ENCODE assay signal across 11 mouse cellular contexts in genomic region chr5:128597381-128597780, GRCm38 (mm10). TPM values are rescaled to one million over a fixed set of nuclear protein-coding genes. Genes with fewer than 3 reads are reported as not detected.
DNase-seq lines count a peak whose midpoint lies in the region; ATAC-seq and TF ChIP-seq lines count a peak whose summit lies in the region.
"Had no signal": no experiment of that assay in that cellular context is flagged by ENCODE, and none has a peak within 500 bp of the region (broad histone marks: within the 10 kb centered on the region; RNA-seq: fewer than 3 reads in every experiment).

No protein-coding gene starts in this region.

- TF ChIP-seq CTCF in kidney, postnatal 0 days (IDR thresholded peaks at IDR 0.05; ENCODE audit: low read depth): no peak
- TF ChIP-seq CTCF in heart, adult 2 months (IDR thresholded peaks at IDR 0.05): no peak

- no peak for TF ChIP-seq EP300 in heart, adult 2 months (IDR thresholded peaks at IDR 0.05; ENCODE audit: insufficient read depth, low read depth, low read length)

- no peak for ATAC-seq in kidney, postnatal 0 days (replicated peaks; ENCODE audit: low FRiP score, low read depth)
- ATAC-seq in hindbrain, embryonic 11.5 days (ENCODE audit: low FRiP score): no peak
- ATAC-seq in limb, embryonic 13.5 days (ENCODE audit: low FRiP score, low read depth): no peak
- ATAC-seq in stomach, embryonic 14.5 days (ENCODE audit: insufficient number of reproducible peaks, insufficient read depth, low FRiP score, low read depth): no peak
- ATAC-seq: inflammation-experienced regulatory T-cells, adult 6 months had no signal

- intact Hi-C loops in heart, adult 2 months (cut with DNase I): no loop called here

- no peaks in the 10 kb centered on the region for H3K79me2 ChIP-seq in heart, adult 2 months (replicated peaks; ENCODE audit: control insufficient read depth, insufficient read depth, low read length)

- peak overlapping the region; percentile 10; the same call in 1 of the 2 replicates for H3K4me3 ChIP-seq in kidney, postnatal 0 days (replicated peaks; ENCODE audit: low read depth, low read length)
- H3K4me3 ChIP-seq in hindbrain, embryonic 11.5 days (ENCODE audit: low read depth, low read length): peak overlapping the region; percentile 30
- H3K4me3 ChIP-seq in limb, embryonic 13.5 days: peak overlapping the region; percentile 41
- no peak overlapping the region for H3K4me3 ChIP-seq in stomach, embryonic 14.5 days (ENCODE audit: low read depth, low read length)
- H3K4me3 ChIP-seq in heart, adult 2 months: no peak overlapping the region

- no peaks in the 10 kb centered on the region for H3K9me3 ChIP-seq in kidney, postnatal 0 days (replicated peaks; ENCODE audit: low read length)
- no peaks in the 10 kb centered on the region for H3K9me3 ChIP-seq in hindbrain, embryonic 11.5 days (ENCODE audit: control insufficient read depth, low read length)
- H3K9me3 ChIP-seq in limb, embryonic 13.5 days: no peaks in the 10 kb centered on the region
- no peaks in the 10 kb centered on the region for H3K9me3 ChIP-seq in stomach, embryonic 14.5 days (ENCODE audit: control insufficient read depth, low read depth, low read length)

- 24% methylated on average over 4 of the region's 4 CpGs for WGBS in kidney, postnatal 0 days
- 7% methylated on average over 4 of the region's 4 CpGs for WGBS in hindbrain, embryonic 11.5 days
- 18% methylated on average over 4 of the region's 4 CpGs for WGBS in limb, embryonic 13.5 days
- 26% methylated on average over 4 of the region's 4 CpGs for WGBS in stomach, embryonic 14.5 days
- whole genome bisulfite sequencing in heart, adult 2 months: 36% methylated on average over 4 of the region's 4 CpGs

- peaks cover 15% of the 10 kb centered on the region; the same call in 1 of the 2 replicates for H3K4me1 ChIP-seq in kidney, postnatal 0 days (replicated peaks; ENCODE audit: insufficient read depth, low read length)
- peaks cover 5% of the 10 kb centered on the region for H3K4me1 ChIP-seq in hindbrain, embryonic 11.5 days (replicated peaks; ENCODE audit: control insufficient read depth, insufficient read depth, low read length)
- peaks cover 51% of the 10 kb centered on the region for H3K4me1 ChIP-seq in limb, embryonic 13.5 days
- peaks cover 21% of the 10 kb centered on the region for H3K4me1 ChIP-seq in stomach, embryonic 14.5 days (ENCODE audit: control insufficient read depth, insufficient read depth, low read length)
- no peaks in the 10 kb centered on the region for H3K4me1 ChIP-seq in heart, adult 2 months (ENCODE audit: control insufficient read depth, insufficient read depth, low read length)

- H3K4me2 ChIP-seq in kidney, postnatal 0 days (ENCODE audit: low read length): peak overlapping the region; percentile 44; the same call in 1 of the 2 replicates
- H3K4me2 ChIP-seq in hindbrain, embryonic 11.5 days (replicated peaks; ENCODE audit: low read depth, low read length): peak overlapping the region; percentile 37
- H3K4me2 ChIP-seq in limb, embryonic 13.5 days (replicated peaks): peak overlapping the region; percentile 91
- H3K4me2 ChIP-seq in stomach, embryonic 14.5 days (replicated peaks; ENCODE audit: low read depth, low read length): 0 out of 2 replicates have a peak overlapping the region, but pooled peaks have one; percentile 42

- H3K36me3 ChIP-seq in kidney, postnatal 0 days (ENCODE audit: insufficient read depth, low read length): no peaks in the 10 kb centered on the region
- no peaks in the 10 kb centered on the region for H3K36me3 ChIP-seq in hindbrain, embryonic 11.5 days (ENCODE audit: control insufficient read depth, insufficient read depth, low read length)
- no peaks in the 10 kb centered on the region for H3K36me3 ChIP-seq in limb, embryonic 13.5 days
- H3K36me3 ChIP-seq in stomach, embryonic 14.5 days (ENCODE audit: control insufficient read depth, insufficient read depth, low read length): no peaks in the 10 kb centered on the region
- H3K36me3 ChIP-seq in heart, adult 2 months (ENCODE audit: control insufficient read depth, insufficient read depth, low read length): no peaks in the 10 kb centered on the region
- H3K36me3 ChIP-seq: G1E had no signal

- no peak overlapping the region for H3K9ac ChIP-seq in kidney, postnatal 0 days (ENCODE audit: low read depth, low read length)
- peak overlapping the region; percentile 42; the same call in 1 of the 2 replicates for H3K9ac ChIP-seq in hindbrain, embryonic 11.5 days (ENCODE audit: low read depth, low read length)
- H3K9ac ChIP-seq in limb, embryonic 13.5 days: 0 out of 2 replicates have a peak overlapping the region, but pooled peaks have one; percentile 20
- no peak overlapping the region for H3K9ac ChIP-seq in stomach, embryonic 14.5 days (replicated peaks; ENCODE audit: low read depth, low read length)
- H3K9ac ChIP-seq in heart, adult 2 months (ENCODE audit: low read depth, low read length): no peak overlapping the region

- peaks cover 49% of the 10 kb centered on the region for H3K27me3 ChIP-seq in kidney, postnatal 0 days (ENCODE audit: insufficient read depth, low read length)
- H3K27me3 ChIP-seq in hindbrain, embryonic 11.5 days (ENCODE audit: control insufficient read depth, insufficient read depth, low read length): peaks cover under 1% of the 10 kb centered on the region; the same call in 1 of the 2 replicates
- peaks cover 27% of the 10 kb centered on the region for H3K27me3 ChIP-seq in limb, embryonic 13.5 days
- peaks cover 38% of the 10 kb centered on the region for H3K27me3 ChIP-seq in stomach, embryonic 14.5 days (ENCODE audit: control insufficient read depth, insufficient read depth, low read length)
- peaks cover 7% of the 10 kb centered on the region for H3K27me3 ChIP-seq in heart, adult 2 months (ENCODE audit: control insufficient read depth, insufficient read depth, low read length)

- no peak for TF ChIP-seq POLR2A in heart, adult 2 months (IDR thresholded peaks at IDR 0.05; ENCODE audit: insufficient read depth, low read depth, low read length)

- H3K27ac ChIP-seq in kidney, postnatal 0 days: no peak overlapping the region
- peak overlapping the region; percentile 79 for H3K27ac ChIP-seq in hindbrain, embryonic 11.5 days (ENCODE audit: low read depth, low read length)
- H3K27ac ChIP-seq in limb, embryonic 13.5 days: no peak overlapping the region
- no peak overlapping the region for H3K27ac ChIP-seq in stomach, embryonic 14.5 days (ENCODE audit: low read length)
- H3K27ac ChIP-seq in heart, adult 2 months: no peak overlapping the region

- no peak for DNase-seq in kidney, postnatal 0 days (ENCODE audit: low spot score)
- no peak for DNase-seq in kidney, adult 9 months
- DNase-seq in hindbrain, embryonic 11.5 days (ENCODE audit: low spot score): no peak
- DNase-seq in frontal cortex, adult 2 months (ENCODE audit: extremely low spot score in 1 of 2, low spot score in 1 of 2): no peak
- DNase-seq in heart, adult 2 months: no peak
- DNase-seq: gastrocnemius, postnatal 36 days; lung, adult 2 months had no signal

RNA-seq across cellular contexts. Expression of gene Fzd10, which starts 3.3 kb away (rescaled TPM):
- 4.4 and 4.5 TPM in 2 replicates for polyA plus RNA-seq in kidney, postnatal 0 days (2015; fragmentation: Nextera tagmentation; extraction: Ambion mirVana)
- polyA plus RNA-seq in hindbrain, embryonic 11.5 days (2014; fragmentation: Nextera tagmentation; extraction: Ambion mirVana): 17.8 and 19.3 TPM in 2 replicates
- polyA plus RNA-seq in limb, embryonic 13.5 days (2015; fragmentation: Nextera tagmentation; extraction: Ambion mirVana): 5.6 and 7.1 TPM in 2 replicates
- polyA plus RNA-seq in stomach, embryonic 14.5 days (2014; fragmentation: Nextera tagmentation; extraction: Ambion mirVana): 1.9 and 2.0 TPM in 2 replicates
- polyA plus RNA-seq in frontal cortex, adult 2 months (2012; rRNA removed): 1.3 and 1.8 TPM in 2 replicates
- total RNA-seq in heart, adult 2 months (2021): not detected
- polyA plus RNA-seq in heart, adult 2 months (2012; rRNA removed): 0.09 and 0.12 TPM in 2 replicates
- polyA plus RNA-seq: G1E; inflammation-experienced regulatory T-cells, adult 6 months had no signal

Comparison
In these comparisons a context has a peak if more than half of its experiments do, and no peak if none do; other contexts are left out.
1. H3K4me2 ChIP-seq: peak in every context shown above with its lines; median percentile 91 in limb, embryonic 13.5 days; 44 in kidney, postnatal 0 days; 42 in stomach, embryonic 14.5 days; 37 in hindbrain, embryonic 11.5 days.
2. H3K4me3 ChIP-seq: peak in kidney, postnatal 0 days (single experiment), hindbrain, embryonic 11.5 days (single experiment) and limb, embryonic 13.5 days (single experiment); none in stomach, embryonic 14.5 days (single experiment) and heart, adult 2 months (single experiment).
3. H3K9ac ChIP-seq: peak in hindbrain, embryonic 11.5 days (single experiment) and limb, embryonic 13.5 days (single experiment); none in kidney, postnatal 0 days (single experiment), stomach, embryonic 14.5 days (single experiment) and heart, adult 2 months (single experiment).